Mouse (Mus musculus): ENCODE results near the gene Gm20696. TPM values are rescaled to one million over a fixed set of nuclear protein-coding genes. Genes with fewer than 3 reads are reported as not detected.

Gene Gm20696
- polyA plus RNA-seq, 2 experiments = 2.0 to 5.9 TPM

DNA sequence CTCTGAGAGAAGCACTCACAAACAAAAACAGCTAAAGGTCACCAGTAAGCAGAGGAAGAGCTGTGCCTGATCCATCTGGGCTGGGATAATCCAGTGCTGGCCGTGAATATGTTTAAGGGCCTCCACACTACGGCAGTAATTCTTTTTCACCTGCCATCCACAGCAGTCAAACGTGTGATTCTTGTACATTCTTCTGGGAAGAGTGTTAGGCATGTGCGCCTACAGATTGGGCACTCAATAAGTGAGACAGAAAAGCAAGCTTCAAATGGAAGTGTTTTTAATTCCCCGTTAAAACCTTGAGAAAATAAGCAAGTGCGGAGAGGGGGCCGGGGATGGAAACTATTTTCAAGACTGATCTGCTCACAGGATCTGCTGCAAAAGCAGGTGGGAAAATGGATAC is 48.7 kb downstream of the Gm20696 start:
- ATAC-seq (ENCODE audit: low FRiP score, low read depth) (no peak), DNase-seq (ENCODE audit: low spot score) (no peak)
- H3K27me3 ChIP-seq (ENCODE audit: control insufficient read depth, insufficient read depth, low read length) = no peaks in the 10 kb centered on the region
- H3K9me3 ChIP-seq (ENCODE audit: control insufficient read depth, low read length) = no peaks in the 10 kb centered on the region
- H3K27ac ChIP-seq (replicated peaks; ENCODE audit: low read depth, low read length) = no peak overlapping the region
- WGBS = 48% methylated on average over 7 of the region's 7 CpGs
- H3K4me1 ChIP-seq (ENCODE audit: control insufficient read depth, insufficient read depth, low read length) = peaks cover 41% of the 10 kb centered on the region
- no peak overlapping the region for H3K4me2 ChIP-seq (replicated peaks; ENCODE audit: low read depth, low read length, severe bottlenecking)
- peaks cover 4% of the 10 kb centered on the region; the same call in 1 of the 2 replicates for H3K36me3 ChIP-seq (ENCODE audit: control insufficient read depth, insufficient read depth, low read length)
- H3K9ac ChIP-seq (ENCODE audit: low read depth, low read length, severe bottlenecking) = no peak overlapping the region
- no peak overlapping the region for H3K4me3 ChIP-seq (replicated peaks; ENCODE audit: low read length)
- TF ChIP-seq POLR2A (IDR thresholded peaks at IDR 0.05; ENCODE audit: borderline replicate concordance, extremely low read depth, insufficient read depth, insufficient read length) = no peak

DNA sequence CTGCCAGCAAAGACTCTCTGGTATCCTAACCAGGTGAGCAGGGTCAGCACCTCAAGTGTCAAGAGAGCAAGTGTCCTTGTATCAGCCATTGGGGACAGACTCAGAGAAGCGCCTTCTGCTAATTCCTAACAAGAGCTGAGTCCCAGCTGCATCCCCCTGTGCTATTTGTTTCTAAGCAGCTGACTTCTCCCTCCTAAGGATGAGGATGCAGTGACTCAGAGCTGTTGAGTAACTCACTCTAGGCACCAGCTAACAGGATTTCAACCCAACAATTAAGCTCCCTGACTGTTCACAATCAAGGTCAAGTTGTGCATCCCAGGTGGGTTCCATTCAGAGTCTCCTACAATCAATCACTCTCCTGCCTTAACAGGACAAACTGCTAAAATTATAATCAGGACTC is 49.2 kb downstream of the Gm20696 start:
- ATAC-seq (ENCODE audit: low FRiP score, low read depth) (no peak), DNase-seq (ENCODE audit: low spot score) (no peak)
- Histone ChIP-seq H3K4me3 (replicated peaks; ENCODE audit: low read length) (no peak overlapping the region), H3K4me1 (ENCODE audit: control insufficient read depth, insufficient read depth, low read length) (peaks cover 42% of the 10 kb centered on the region), H3K9me3 (ENCODE audit: control insufficient read depth, low read length) (no peaks in the 10 kb centered on the region), H3K4me2 (replicated peaks; ENCODE audit: low read depth, low read length, severe bottlenecking) (no peak overlapping the region), H3K27ac (replicated peaks; ENCODE audit: low read depth, low read length) (no peak overlapping the region), H3K36me3 (ENCODE audit: control insufficient read depth, insufficient read depth, low read length) (no peaks in the 10 kb centered on the region), H3K27me3 (ENCODE audit: control insufficient read depth, insufficient read depth, low read length) (no peaks in the 10 kb centered on the region), H3K9ac (ENCODE audit: low read depth, low read length, severe bottlenecking) (no peak overlapping the region)
- WGBS = 79% methylated on average over 1 of the region's 1 CpGs
- no peak for TF ChIP-seq POLR2A (IDR thresholded peaks at IDR 0.05; ENCODE audit: borderline replicate concordance, extremely low read depth, insufficient read depth, insufficient read length)

DNA sequence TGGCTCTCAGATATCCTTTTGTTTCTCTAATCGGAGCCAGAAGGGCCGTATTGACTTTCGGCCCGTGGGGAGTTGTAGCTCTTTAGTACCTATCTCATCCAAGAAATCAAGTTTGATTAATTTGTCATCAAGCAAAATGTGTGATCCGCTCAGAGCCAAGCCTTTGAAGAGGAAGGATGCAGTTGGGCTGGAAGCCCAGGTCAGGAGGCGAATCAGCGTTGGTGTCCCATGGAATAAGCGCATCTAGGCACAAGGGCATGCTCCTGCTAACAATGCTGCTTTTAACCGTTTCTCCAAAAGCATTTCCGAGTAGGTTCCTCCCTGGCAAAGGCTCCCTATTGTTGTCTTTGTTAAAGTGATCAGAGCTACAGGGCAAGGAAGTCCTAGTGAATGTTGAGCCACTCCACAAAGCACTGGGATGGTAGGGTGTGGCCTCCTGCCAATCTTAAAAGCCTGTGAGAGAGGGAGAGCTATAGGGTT is 51.3 kb downstream of the Gm20696 start:
- H3K9ac ChIP-seq (ENCODE audit: low read depth, low read length, severe bottlenecking) = no peak overlapping the region
- no peak for TF ChIP-seq POLR2A (IDR thresholded peaks at IDR 0.05; ENCODE audit: borderline replicate concordance, extremely low read depth, insufficient read depth, insufficient read length)
- peaks cover 38% of the 10 kb centered on the region for H3K4me1 ChIP-seq (ENCODE audit: control insufficient read depth, insufficient read depth, low read length)

DNA sequence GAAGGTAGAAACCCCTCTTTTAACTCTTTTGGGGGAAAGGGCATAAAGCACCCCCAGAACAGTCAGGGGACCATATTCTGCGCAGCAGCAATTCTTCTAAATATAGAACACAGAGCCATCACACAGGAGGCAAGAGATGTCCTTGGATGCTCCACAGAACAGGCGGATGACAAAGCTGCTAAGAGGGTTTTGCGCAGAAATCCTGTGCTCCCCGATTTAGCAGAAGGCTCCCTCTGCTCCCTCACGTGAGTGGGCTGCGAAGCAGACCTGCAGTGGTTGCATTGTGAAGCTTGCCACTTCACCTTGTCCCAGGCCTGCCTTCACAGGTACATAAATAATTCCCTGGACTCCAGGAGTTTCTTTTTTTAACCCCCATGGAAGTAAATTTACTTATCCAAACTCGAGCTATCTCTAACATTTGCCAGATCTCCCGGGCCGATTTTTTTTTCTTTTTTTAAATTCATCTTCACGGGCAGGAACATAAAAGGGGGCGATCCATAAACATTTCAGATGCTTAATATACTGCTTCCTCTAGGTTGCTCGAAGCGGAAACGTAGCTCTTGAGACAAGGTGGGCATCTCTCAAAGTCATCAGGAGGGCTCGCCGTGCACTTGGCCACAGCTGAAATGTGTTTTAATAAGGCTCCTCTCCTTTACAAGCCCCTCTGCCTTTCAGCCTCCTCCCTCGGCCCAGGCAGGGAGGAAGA is 51.9 kb downstream of the Gm20696 start:
- ATAC-seq (ENCODE audit: low FRiP score, low read depth) (no peak), DNase-seq (ENCODE audit: low spot score) (no peak)
- WGBS = 43% methylated on average over 17 of the region's 17 CpGs
- Histone ChIP-seq H3K9ac (ENCODE audit: low read depth, low read length, severe bottlenecking) (no peak overlapping the region), H3K27me3 (ENCODE audit: control insufficient read depth, insufficient read depth, low read length) (no peaks in the 10 kb centered on the region), H3K36me3 (ENCODE audit: control insufficient read depth, insufficient read depth, low read length) (no peaks in the 10 kb centered on the region), H3K9me3 (ENCODE audit: control insufficient read depth, low read length) (no peaks in the 10 kb centered on the region), H3K4me2 (replicated peaks; ENCODE audit: low read depth, low read length, severe bottlenecking) (no peak overlapping the region), H3K27ac (replicated peaks; ENCODE audit: low read depth, low read length) (no peak overlapping the region), H3K4me1 (ENCODE audit: control insufficient read depth, insufficient read depth, low read length) (peaks cover 35% of the 10 kb centered on the region), H3K4me3 (replicated peaks; ENCODE audit: low read length) (no peak overlapping the region)
- TF ChIP-seq POLR2A (IDR thresholded peaks at IDR 0.05; ENCODE audit: borderline replicate concordance, extremely low read depth, insufficient read depth, insufficient read length) = no peak

More for the DNA sequence above, 51.3 kb downstream of the Gm20696 start:
- Histone ChIP-seq H3K27me3 (ENCODE audit: control insufficient read depth, insufficient read depth, low read length) (no peaks in the 10 kb centered on the region), H3K4me2 (replicated peaks; ENCODE audit: low read depth, low read length, severe bottlenecking) (no peak overlapping the region), H3K27ac (replicated peaks; ENCODE audit: low read depth, low read length) (no peak overlapping the region), H3K4me3 (replicated peaks; ENCODE audit: low read length) (no peak overlapping the region), H3K36me3 (ENCODE audit: control insufficient read depth, insufficient read depth, low read length) (no peaks in the 10 kb centered on the region), H3K9me3 (ENCODE audit: control insufficient read depth, low read length) (no peaks in the 10 kb centered on the region)
- ATAC-seq (ENCODE audit: low FRiP score, low read depth) (no peak), DNase-seq (ENCODE audit: low spot score) (no peak)
- WGBS = 52% methylated on average over 10 of the region's 10 CpGs

GRCm38 (mm10) chr6:99611866-99612265 is 54.7 kb downstream of the Gm20696 start:
- peaks cover 27% of the 10 kb centered on the region for H3K4me1 ChIP-seq (ENCODE audit: control insufficient read depth, insufficient read depth, low read length)
- H3K36me3 ChIP-seq (ENCODE audit: control insufficient read depth, insufficient read depth, low read length) = no peaks in the 10 kb centered on the region
- no peaks in the 10 kb centered on the region for H3K9me3 ChIP-seq (ENCODE audit: control insufficient read depth, low read length)
- WGBS = 71% methylated on average over 6 of the region's 6 CpGs
- no peak overlapping the region for H3K4me3 ChIP-seq (replicated peaks; ENCODE audit: low read length)
- no peak for ATAC-seq (ENCODE audit: low FRiP score, low read depth)
- no peak overlapping the region for H3K4me2 ChIP-seq (replicated peaks; ENCODE audit: low read depth, low read length, severe bottlenecking)
- no peak overlapping the region for H3K9ac ChIP-seq (ENCODE audit: low read depth, low read length, severe bottlenecking)
- DNase-seq (ENCODE audit: low spot score) = no peak
- no peaks in the 10 kb centered on the region for H3K27me3 ChIP-seq (ENCODE audit: control insufficient read depth, insufficient read depth, low read length)
- no peak for TF ChIP-seq POLR2A (IDR thresholded peaks at IDR 0.05; ENCODE audit: borderline replicate concordance, extremely low read depth, insufficient read depth, insufficient read length)
- no peak overlapping the region for H3K27ac ChIP-seq (replicated peaks; ENCODE audit: low read depth, low read length)
